Mouse (Mus musculus): ENCODE results near the gene Pkp4. TPM values are rescaled to one million over a fixed set of nuclear protein-coding genes. Genes with fewer than 3 reads are reported as not detected.

The Pkp4 gene
- polyA plus RNA-seq, 1 experiment from 2014 or later = 25.7 TPM

DNA sequence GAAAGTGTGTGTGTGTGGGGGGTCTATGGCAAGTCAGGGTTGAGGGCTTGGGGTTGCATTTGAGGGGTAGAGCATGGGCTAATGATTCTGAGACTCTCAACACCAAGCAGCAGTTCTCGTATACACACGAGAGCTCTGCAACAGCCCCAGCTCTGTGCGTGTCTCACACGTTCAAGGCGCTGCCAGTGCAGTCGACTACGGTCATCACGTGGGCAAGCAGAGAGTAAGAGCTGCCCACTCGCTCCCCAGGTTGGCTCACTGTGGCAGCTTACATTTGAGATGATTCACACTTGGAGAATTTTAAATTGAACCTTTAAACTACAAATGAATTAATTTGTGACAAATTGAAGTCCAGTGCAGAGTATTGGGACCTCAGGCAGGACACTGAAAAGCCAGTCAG lies 44.4 kb downstream of the Pkp4 start:
- no peaks in the 10 kb centered on the region for H3K36me3 ChIP-seq (ENCODE audit: control insufficient read depth, insufficient read depth, low read length)
- no peak overlapping the region for H3K9ac ChIP-seq (ENCODE audit: low read length)
- H3K27ac ChIP-seq (ENCODE audit: low read depth, low read length) = no peak overlapping the region
- H3K4me3 ChIP-seq (ENCODE audit: low read depth, low read length) = no peak overlapping the region
- no peaks in the 10 kb centered on the region for H3K9me3 ChIP-seq (replicated peaks; ENCODE audit: control insufficient read depth, low read length)
- DNase-seq (ENCODE audit: low spot score) (no peak), ATAC-seq (no peak)
- H3K4me1 ChIP-seq (ENCODE audit: control insufficient read depth, insufficient read depth, low read length) = no peaks in the 10 kb centered on the region
- no peaks in the 10 kb centered on the region for H3K27me3 ChIP-seq (replicated peaks; ENCODE audit: control insufficient read depth, insufficient read depth, low read length)
- 92% methylated on average over 9 of the region's 9 CpGs for WGBS
- H3K4me2 ChIP-seq (ENCODE audit: low read length) = no peak overlapping the region

DNA sequence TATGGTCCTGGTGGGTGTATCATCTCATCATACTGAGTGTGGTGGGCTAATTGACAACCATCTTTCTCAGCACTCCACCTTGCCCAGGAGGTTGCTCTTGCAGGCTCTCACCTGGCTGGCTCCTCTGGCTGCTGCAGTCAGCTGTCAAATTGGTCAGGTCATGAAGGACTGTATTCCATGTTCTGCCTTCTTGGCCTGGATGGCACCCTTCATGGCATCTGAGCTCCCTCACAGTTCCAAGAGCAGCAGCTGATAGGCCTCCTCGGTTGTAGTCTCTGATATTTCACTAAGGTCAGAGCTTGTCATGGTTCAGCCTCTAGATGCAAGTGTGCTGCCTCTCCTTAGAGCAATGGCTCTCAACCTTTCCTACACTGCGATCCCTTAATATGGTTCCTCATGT lies 45.5 kb downstream of the Pkp4 start:
- no peak overlapping the region for H3K9ac ChIP-seq (ENCODE audit: low read length)
- DNase-seq (ENCODE audit: low spot score) = no peak
- 92% methylated on average over 2 of the region's 2 CpGs for WGBS
- H3K4me1 ChIP-seq (ENCODE audit: control insufficient read depth, insufficient read depth, low read length) = no peaks in the 10 kb centered on the region
- no peak overlapping the region for H3K27ac ChIP-seq (ENCODE audit: low read depth, low read length)
- H3K4me2 ChIP-seq (ENCODE audit: low read length) = no peak overlapping the region
- ATAC-seq = no peak
- H3K9me3 ChIP-seq (replicated peaks; ENCODE audit: control insufficient read depth, low read length) = no peaks in the 10 kb centered on the region
- H3K27me3 ChIP-seq (replicated peaks; ENCODE audit: control insufficient read depth, insufficient read depth, low read length) = no peaks in the 10 kb centered on the region
- no peaks in the 10 kb centered on the region for H3K36me3 ChIP-seq (ENCODE audit: control insufficient read depth, insufficient read depth, low read length)
- no peak overlapping the region for H3K4me3 ChIP-seq (ENCODE audit: low read depth, low read length)

DNA sequence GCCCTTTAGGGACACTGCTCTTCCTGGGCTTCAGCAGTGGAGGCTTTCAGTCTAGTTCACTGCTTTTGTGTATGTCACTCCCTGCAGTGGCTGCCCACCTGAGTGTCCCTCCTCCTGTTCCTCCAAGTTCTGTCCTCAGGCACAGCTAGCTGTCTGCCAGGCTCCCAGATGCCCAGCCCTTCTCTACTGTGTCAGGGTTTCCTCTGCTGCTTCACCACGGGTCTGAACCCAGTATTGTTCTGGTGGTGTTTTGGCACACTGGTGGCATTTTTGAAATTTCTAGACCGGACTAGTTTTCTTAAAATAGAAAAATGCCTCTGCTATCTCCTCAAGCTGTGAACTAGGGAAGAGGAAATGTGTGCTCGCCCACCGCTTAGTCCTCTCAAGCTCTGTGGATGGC lies 46.6 kb downstream of the Pkp4 start:
- Histone ChIP-seq H3K4me3 (ENCODE audit: low read depth, low read length) (no peak overlapping the region), H3K27me3 (replicated peaks; ENCODE audit: control insufficient read depth, insufficient read depth, low read length) (no peaks in the 10 kb centered on the region), H3K27ac (ENCODE audit: low read depth, low read length) (no peak overlapping the region), H3K9ac (ENCODE audit: low read length) (no peak overlapping the region), H3K4me2 (ENCODE audit: low read length) (no peak overlapping the region), H3K4me1 (ENCODE audit: control insufficient read depth, insufficient read depth, low read length) (no peaks in the 10 kb centered on the region), H3K36me3 (ENCODE audit: control insufficient read depth, insufficient read depth, low read length) (no peaks in the 10 kb centered on the region), H3K9me3 (replicated peaks; ENCODE audit: control insufficient read depth, low read length) (no peaks in the 10 kb centered on the region)
- DNase-seq (ENCODE audit: low spot score) (no peak), ATAC-seq (no peak)
- 80% methylated on average over 4 of the region's 4 CpGs for WGBS

DNA sequence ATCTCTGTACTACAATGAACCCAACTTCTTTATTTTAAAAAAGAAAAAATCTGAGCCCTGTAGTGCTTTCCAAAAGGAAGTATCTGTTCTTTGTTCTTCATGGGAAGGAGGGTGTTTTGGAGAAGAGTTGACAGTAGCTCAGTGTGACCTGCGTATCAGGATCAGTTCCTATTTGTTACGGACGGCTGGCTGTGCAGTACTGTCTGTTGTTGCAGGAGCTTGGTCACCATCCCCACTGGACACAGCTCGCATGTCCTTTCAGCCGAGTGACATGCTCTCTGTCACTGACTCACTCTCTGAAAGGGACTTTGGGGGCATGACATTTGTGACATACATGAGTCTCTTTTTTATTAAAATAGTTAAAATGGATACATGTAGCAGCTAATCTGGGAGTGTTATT lies 47.1 kb downstream of the Pkp4 start:
- 71% methylated on average over 5 of the region's 5 CpGs for WGBS
- H3K9me3 ChIP-seq (replicated peaks; ENCODE audit: control insufficient read depth, low read length) = no peaks in the 10 kb centered on the region
- no peak overlapping the region for H3K27ac ChIP-seq (ENCODE audit: low read depth, low read length)
- ATAC-seq = no peak
- DNase-seq (ENCODE audit: low spot score) = no peak
- no peak overlapping the region for H3K4me3 ChIP-seq (ENCODE audit: low read depth, low read length)
- H3K9ac ChIP-seq (ENCODE audit: low read length) = no peak overlapping the region
- H3K4me1 ChIP-seq (ENCODE audit: control insufficient read depth, insufficient read depth, low read length) = no peaks in the 10 kb centered on the region
- no peak overlapping the region for H3K4me2 ChIP-seq (ENCODE audit: low read length)
- no peaks in the 10 kb centered on the region for H3K36me3 ChIP-seq (ENCODE audit: control insufficient read depth, insufficient read depth, low read length)
- H3K27me3 ChIP-seq (replicated peaks; ENCODE audit: control insufficient read depth, insufficient read depth, low read length) = no peaks in the 10 kb centered on the region

DNA sequence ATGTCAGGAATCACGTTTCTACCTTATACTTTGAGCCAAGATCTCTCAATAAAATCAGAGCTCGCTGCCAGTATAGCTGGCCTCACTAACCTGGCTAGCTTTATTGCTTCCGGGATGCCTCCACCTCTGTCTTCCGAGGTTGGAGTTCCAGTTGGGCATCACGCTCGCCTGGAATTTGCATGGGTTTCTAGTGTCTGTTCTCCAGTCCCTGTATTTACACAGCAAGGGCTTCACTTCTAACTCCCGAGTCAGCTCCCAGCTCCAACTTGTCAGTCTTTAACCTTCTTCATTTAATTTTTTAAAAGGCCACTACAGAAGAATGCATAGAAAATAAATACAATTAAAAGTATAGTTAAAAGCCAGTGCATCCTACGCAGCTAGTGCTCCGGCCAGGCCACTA lies 47.6 kb downstream of the Pkp4 start:
- H3K36me3 ChIP-seq (ENCODE audit: control insufficient read depth, insufficient read depth, low read length) = no peaks in the 10 kb centered on the region
- no peaks in the 10 kb centered on the region for H3K27me3 ChIP-seq (replicated peaks; ENCODE audit: control insufficient read depth, insufficient read depth, low read length)
- DNase-seq (ENCODE audit: low spot score) (no peak), ATAC-seq (no peak)
- no peaks in the 10 kb centered on the region for H3K4me1 ChIP-seq (ENCODE audit: control insufficient read depth, insufficient read depth, low read length)
- no peak overlapping the region for H3K4me2 ChIP-seq (ENCODE audit: low read length)
- no peaks in the 10 kb centered on the region for H3K9me3 ChIP-seq (replicated peaks; ENCODE audit: control insufficient read depth, low read length)
- H3K4me3 ChIP-seq (ENCODE audit: low read depth, low read length) = no peak overlapping the region
- 89% methylated on average over 9 of the region's 9 CpGs for WGBS
- no peak overlapping the region for H3K9ac ChIP-seq (ENCODE audit: low read length)
- no peak overlapping the region for H3K27ac ChIP-seq (ENCODE audit: low read depth, low read length)

DNA sequence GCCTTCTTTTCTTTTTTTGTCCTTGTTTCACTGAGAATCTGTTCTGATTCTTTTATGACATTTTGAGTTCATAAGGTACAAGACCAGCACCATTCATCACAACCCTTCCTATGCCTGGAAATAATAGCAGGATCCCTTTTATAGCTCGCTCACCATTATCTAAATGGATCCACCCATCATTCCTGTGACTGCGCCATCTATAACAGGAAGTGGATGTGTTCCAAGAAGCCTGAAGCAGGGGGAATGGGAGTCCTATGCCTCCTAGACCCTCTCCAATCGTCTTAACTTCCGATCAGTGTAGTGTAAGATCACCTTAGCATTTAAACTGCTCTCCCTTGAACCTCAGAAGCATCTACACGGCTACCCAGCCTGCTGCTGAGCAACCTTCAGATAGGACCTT lies 50.4 kb downstream of the Pkp4 start:
- H3K9me3 ChIP-seq (replicated peaks; ENCODE audit: control insufficient read depth, low read length) = no peaks in the 10 kb centered on the region
- H3K9ac ChIP-seq (ENCODE audit: low read length) = no peak overlapping the region
- H3K4me2 ChIP-seq (ENCODE audit: low read length) = no peak overlapping the region
- no peaks in the 10 kb centered on the region for H3K4me1 ChIP-seq (ENCODE audit: control insufficient read depth, insufficient read depth, low read length)
- DNase-seq (ENCODE audit: low spot score) (no peak), ATAC-seq (no peak)
- H3K4me3 ChIP-seq (ENCODE audit: low read depth, low read length) = no peak overlapping the region
- no peaks in the 10 kb centered on the region for H3K36me3 ChIP-seq (ENCODE audit: control insufficient read depth, insufficient read depth, low read length)
- no peak overlapping the region for H3K27ac ChIP-seq (ENCODE audit: low read depth, low read length)
- H3K27me3 ChIP-seq (replicated peaks; ENCODE audit: control insufficient read depth, insufficient read depth, low read length) = no peaks in the 10 kb centered on the region
- WGBS = 95% methylated on average over 5 of the region's 5 CpGs

DNA sequence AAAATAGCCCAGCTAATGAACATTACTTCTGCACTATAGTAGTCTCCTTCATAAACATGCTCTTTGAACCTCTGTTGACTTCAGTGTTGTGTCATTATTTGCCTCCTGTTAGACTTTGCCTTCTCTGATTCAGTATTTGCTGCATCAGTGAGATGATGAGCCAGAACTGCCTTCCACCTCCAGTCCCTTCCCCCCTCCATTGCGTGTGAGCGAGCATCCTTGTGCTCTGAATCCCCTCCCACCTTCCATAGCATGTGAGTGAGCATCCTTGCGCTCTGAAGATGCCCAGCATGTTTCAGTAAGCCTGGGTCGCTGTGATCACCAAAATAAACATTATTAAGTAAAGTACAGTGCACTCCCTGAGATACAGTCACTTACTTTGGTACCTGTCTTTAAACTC lies 51.8 kb downstream of the Pkp4 start:
- H3K9ac ChIP-seq (ENCODE audit: low read length) = no peak overlapping the region
- WGBS = 91% methylated on average over 4 of the region's 4 CpGs
- H3K27me3 ChIP-seq (replicated peaks; ENCODE audit: control insufficient read depth, insufficient read depth, low read length) = no peaks in the 10 kb centered on the region
- no peak overlapping the region for H3K4me2 ChIP-seq (ENCODE audit: low read length)
- H3K9me3 ChIP-seq (replicated peaks; ENCODE audit: control insufficient read depth, low read length) = no peaks in the 10 kb centered on the region
- H3K36me3 ChIP-seq (ENCODE audit: control insufficient read depth, insufficient read depth, low read length) = 0 out of 2 replicates have a peak, but pooled peaks cover 3% of the 10 kb centered on the region
- H3K27ac ChIP-seq (ENCODE audit: low read depth, low read length) = no peak overlapping the region
- DNase-seq (ENCODE audit: low spot score) (no peak), ATAC-seq (no peak)
- H3K4me1 ChIP-seq (ENCODE audit: control insufficient read depth, insufficient read depth, low read length) = no peaks in the 10 kb centered on the region
- H3K4me3 ChIP-seq (ENCODE audit: low read depth, low read length) = no peak overlapping the region

DNA sequence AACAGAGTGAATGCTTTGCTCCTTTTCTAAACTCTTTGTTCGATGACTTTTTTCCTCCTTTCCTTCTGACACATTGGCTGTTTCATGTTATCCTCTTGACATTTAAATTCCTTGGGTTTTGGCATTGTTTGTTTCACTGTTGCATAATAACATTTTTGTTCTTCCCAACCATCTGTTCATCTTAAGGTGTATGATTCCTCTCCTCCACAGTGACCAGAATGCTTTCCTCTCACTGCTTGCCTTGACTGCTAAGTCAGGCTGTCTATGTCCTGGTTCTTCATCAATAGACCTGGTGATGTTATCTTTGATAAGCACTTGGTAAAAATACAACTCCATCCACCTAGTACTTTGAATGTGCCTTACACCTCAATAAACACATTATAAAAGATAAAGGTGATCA lies 52.2 kb downstream of the Pkp4 start:
- no peaks in the 10 kb centered on the region for H3K4me1 ChIP-seq (ENCODE audit: control insufficient read depth, insufficient read depth, low read length)
- DNase-seq (ENCODE audit: low spot score) (no peak), ATAC-seq (no peak)
- WGBS = 93% methylated on average over 1 of the region's 1 CpGs
- 0 out of 2 replicates have a peak, but pooled peaks cover 3% of the 10 kb centered on the region for H3K36me3 ChIP-seq (ENCODE audit: control insufficient read depth, insufficient read depth, low read length)
- no peak overlapping the region for H3K4me3 ChIP-seq (ENCODE audit: low read depth, low read length)
- H3K27me3 ChIP-seq (replicated peaks; ENCODE audit: control insufficient read depth, insufficient read depth, low read length) = no peaks in the 10 kb centered on the region
- no peaks in the 10 kb centered on the region for H3K9me3 ChIP-seq (replicated peaks; ENCODE audit: control insufficient read depth, low read length)
- H3K9ac ChIP-seq (ENCODE audit: low read length) = no peak overlapping the region
- H3K27ac ChIP-seq (ENCODE audit: low read depth, low read length) = no peak overlapping the region
- no peak overlapping the region for H3K4me2 ChIP-seq (ENCODE audit: low read length)

DNA sequence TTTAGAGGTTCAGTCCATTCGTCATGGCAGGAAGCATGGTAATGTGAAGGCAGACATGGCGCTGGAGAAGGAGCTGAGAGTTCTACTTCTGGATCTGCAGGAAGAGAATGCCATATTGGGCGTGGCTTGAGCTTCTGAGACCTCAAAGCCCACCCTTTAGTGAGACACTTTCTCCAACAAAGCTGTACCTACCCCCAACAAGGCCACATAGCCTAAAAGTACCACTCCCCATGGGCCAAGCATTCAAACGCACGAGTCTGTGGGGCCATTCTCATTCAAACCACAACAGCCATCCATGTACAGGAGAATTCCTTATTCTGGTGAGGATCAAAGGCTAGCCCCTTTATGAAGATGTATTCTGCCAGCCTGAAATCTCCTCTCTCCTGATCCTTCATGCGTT lies 57.3 kb downstream of the Pkp4 start:
- Histone ChIP-seq H3K36me3 (ENCODE audit: control insufficient read depth, insufficient read depth, low read length) (0 out of 2 replicates have a peak, but pooled peaks cover 3% of the 10 kb centered on the region), H3K4me3 (ENCODE audit: low read depth, low read length) (no peak overlapping the region), H3K9ac (ENCODE audit: low read length) (no peak overlapping the region), H3K4me1 (ENCODE audit: control insufficient read depth, insufficient read depth, low read length) (peaks cover 6% of the 10 kb centered on the region), H3K4me2 (ENCODE audit: low read length) (no peak overlapping the region), H3K27me3 (replicated peaks; ENCODE audit: control insufficient read depth, insufficient read depth, low read length) (no peaks in the 10 kb centered on the region), H3K27ac (ENCODE audit: low read depth, low read length) (no peak overlapping the region), H3K9me3 (replicated peaks; ENCODE audit: control insufficient read depth, low read length) (no peaks in the 10 kb centered on the region)
- WGBS = 91% methylated on average over 6 of the region's 6 CpGs
- no peak for DNase-seq (ENCODE audit: low spot score)
- ATAC-seq = no peak

All from forebrain, embryonic 14.5 days (tissue).